In genomic region chr1:73862323-73863073, GRCm38 (mm10) we compare ENCODE assay signal across 8 mouse cellular contexts.
A peak's percentile ranks its signal among the peaks of the same experiment; 100 is the strongest.
DNase-seq lines count a peak whose midpoint lies in the region; ATAC-seq lines count a peak whose summit lies in the region.

No protein-coding gene starts in this region.

- peak; percentile 88 for DNase-seq in embryo, embryonic 11 days
- peak; percentile 25 to 42 for DNase-seq in heart, adult 18-20 months
- peak; percentile 75 for DNase-seq in kidney, adult 11 months
- peak; percentile 83 for DNase-seq in neural tube, embryonic 11.5 days (ENCODE audit: low spot score)
- DNase-seq in thymus, postnatal 4 days: peak; percentile 69

- ATAC-seq in megakaryocyte, adult 5-6 weeks (ENCODE audit: poor library complexity, severe bottlenecking): no peak
- peak; percentile 65; the same call in 1 of the 2 replicates for ATAC-seq in liver, embryonic 12.5 days
- ATAC-seq in neural tube, embryonic 11.5 days (ENCODE audit: insufficient read depth, low FRiP score, low TSS enrichment): peak; percentile 96

- H3K9me3 ChIP-seq in megakaryocyte, embryonic 14.5 days: no peaks in the 10 kb centered on the region
- no peaks in the 10 kb centered on the region for H3K9me3 ChIP-seq in liver, embryonic 12.5 days (replicated peaks)
- no peaks in the 10 kb centered on the region for H3K9me3 ChIP-seq in neural tube, embryonic 11.5 days (ENCODE audit: control insufficient read depth, low read length)

- no peaks in the 10 kb centered on the region for H3K36me3 ChIP-seq in megakaryocyte, embryonic 14.5 days (replicated peaks; ENCODE audit: low read length)
- no peaks in the 10 kb centered on the region for H3K36me3 ChIP-seq in liver, embryonic 12.5 days
- H3K36me3 ChIP-seq in neural tube, embryonic 11.5 days (ENCODE audit: control insufficient read depth, insufficient read depth, low read length): no peaks in the 10 kb centered on the region

- no peak overlapping the region for H3K27ac ChIP-seq in liver, embryonic 12.5 days
- no peak overlapping the region for H3K27ac ChIP-seq in neural tube, embryonic 11.5 days (ENCODE audit: low read depth, low read length)

- H3K4me1 ChIP-seq in megakaryocyte, embryonic 14.5 days: peaks cover 7% of the 10 kb centered on the region
- H3K4me1 ChIP-seq in liver, embryonic 12.5 days: no peaks in the 10 kb centered on the region
- peaks cover 6% of the 10 kb centered on the region; the same call in 1 of the 2 replicates for H3K4me1 ChIP-seq in neural tube, embryonic 11.5 days (ENCODE audit: control insufficient read depth, insufficient read depth, low read length)

- H3K4me2 ChIP-seq in liver, embryonic 12.5 days: peak overlapping the region; percentile 40
- H3K4me2 ChIP-seq in neural tube, embryonic 11.5 days (ENCODE audit: low read depth): no peak overlapping the region

- H3K4me3 ChIP-seq in megakaryocyte, embryonic 14.5 days (replicated peaks): peak overlapping the region; percentile 71
- no peak overlapping the region for H3K4me3 ChIP-seq in liver, embryonic 12.5 days
- no peak overlapping the region for H3K4me3 ChIP-seq in neural tube, embryonic 11.5 days (ENCODE audit: low read depth, low read length)

- 15% methylated on average over 15 of the region's 15 CpGs for WGBS in liver, embryonic 12.5 days (ENCODE audit: insufficient replicate concordance)
- WGBS in neural tube, embryonic 11.5 days: 7% methylated on average over 15 of the region's 15 CpGs

- peaks cover 2% of the 10 kb centered on the region for H3K27me3 ChIP-seq in megakaryocyte, embryonic 14.5 days (replicated peaks)
- H3K27me3 ChIP-seq in liver, embryonic 12.5 days (replicated peaks): no peaks in the 10 kb centered on the region
- H3K27me3 ChIP-seq in neural tube, embryonic 11.5 days (ENCODE audit: control insufficient read depth, insufficient read depth, low read length): no peaks in the 10 kb centered on the region

- H3K9ac ChIP-seq in liver, embryonic 12.5 days: no peak overlapping the region
- no peak overlapping the region for H3K9ac ChIP-seq in neural tube, embryonic 11.5 days (ENCODE audit: low read length)

Comparison
In these comparisons a context has a peak if more than half of its experiments do, and no peak if none do; other contexts are left out.
1. DNase-seq: peak in every context shown above with its lines; median percentile 88 in embryo, embryonic 11 days; 83 in neural tube, embryonic 11.5 days; 75 in kidney, adult 11 months; 69 in thymus, postnatal 4 days; 34 in heart, adult 18-20 months.